In genomic region chr14:118209642-118210041, GRCm38 (mm10) we compare ENCODE assay signal across 9 mouse cellular contexts. TPM values are rescaled to one million over a fixed set of nuclear protein-coding genes. Genes with fewer than 3 reads are reported as not detected.
DNase-seq lines count a peak whose midpoint lies in the region; ATAC-seq and TF ChIP-seq lines count a peak whose summit lies in the region.
"Had no signal": no experiment of that assay in that cellular context is flagged by ENCODE, and none has a peak within 500 bp of the region (broad histone marks: within the 10 kb centered on the region; RNA-seq: fewer than 3 reads in every experiment).

No protein-coding gene starts in this region.

- ATAC-seq in lung, embryonic 14.5 days (ENCODE audit: insufficient read depth), result no peak
- ATAC-seq in hindbrain, embryonic 11.5 days (ENCODE audit: low FRiP score), result peak; percentile 75
- peak; percentile 69; the same call in 1 of the 2 replicates for ATAC-seq in midbrain, embryonic 15.5 days (replicated peaks)
- ATAC-seq in monocyte, adult 5-6 weeks (replicated peaks; ENCODE audit: insufficient number of reproducible peaks, low FRiP score, low TSS enrichment, poor library complexity, severe bottlenecking), result no peak

- 17% methylated on average over 5 of the region's 5 CpGs for WGBS in lung, embryonic 14.5 days
- 15% methylated on average over 5 of the region's 5 CpGs for WGBS in hindbrain, embryonic 11.5 days
- WGBS in midbrain, embryonic 15.5 days, result 7% methylated on average over 5 of the region's 5 CpGs
- 19% methylated on average over 5 of the region's 5 CpGs for WGBS in thymus, adult 2 months

- TF ChIP-seq POLR2A in thymus, adult 2 months (IDR thresholded peaks at IDR 0.05; ENCODE audit: control insufficient read depth, extremely low read depth, insufficient read depth, low read length, poor library complexity), result no peak

- H3K4me3 ChIP-seq in lung, embryonic 14.5 days (ENCODE audit: low read depth, low read length), result no peak overlapping the region
- H3K4me3 ChIP-seq in hindbrain, embryonic 11.5 days (ENCODE audit: low read depth, low read length), result no peak overlapping the region
- H3K4me3 ChIP-seq in midbrain, embryonic 15.5 days, result no peak overlapping the region
- H3K4me3 ChIP-seq in thymus, adult 2 months (ENCODE audit: control insufficient read depth, insufficient read depth, low read length), result no peak overlapping the region

- peak; percentile 60 for TF ChIP-seq CTCF in lung, embryonic 14.5 days (IDR thresholded peaks at IDR 0.05; ENCODE audit: low read depth)
- no peak for TF ChIP-seq CTCF in thymus, adult 2 months (IDR thresholded peaks at IDR 0.05; ENCODE audit: borderline replicate concordance, control insufficient read depth, extremely low read depth, insufficient read depth, low read length, poor library complexity)

- H3K36me3 ChIP-seq in lung, embryonic 14.5 days (ENCODE audit: insufficient read depth), result no peaks in the 10 kb centered on the region
- no peaks in the 10 kb centered on the region for H3K36me3 ChIP-seq in hindbrain, embryonic 11.5 days (ENCODE audit: control insufficient read depth, insufficient read depth, low read length)
- H3K36me3 ChIP-seq in midbrain, embryonic 15.5 days (replicated peaks), result no peaks in the 10 kb centered on the region
- no peaks in the 10 kb centered on the region for H3K36me3 ChIP-seq in thymus, adult 2 months (ENCODE audit: control insufficient read depth, insufficient read depth, low read length)

- no peak overlapping the region for H3K4me2 ChIP-seq in lung, embryonic 14.5 days
- H3K4me2 ChIP-seq in hindbrain, embryonic 11.5 days (replicated peaks; ENCODE audit: low read depth, low read length), result no peak overlapping the region
- H3K4me2 ChIP-seq in midbrain, embryonic 15.5 days, result no peak overlapping the region

- no peaks in the 10 kb centered on the region for H3K9me3 ChIP-seq in lung, embryonic 14.5 days (ENCODE audit: low read depth, low read length)
- H3K9me3 ChIP-seq in hindbrain, embryonic 11.5 days (ENCODE audit: control insufficient read depth, low read length), result no peaks in the 10 kb centered on the region
- no peaks in the 10 kb centered on the region for H3K9me3 ChIP-seq in midbrain, embryonic 15.5 days

- DNase-seq in cerebellum, postnatal 14 days, result peak; percentile 70 to 71
- DNase-seq in cerebellum, adult 8-10 months, result no peak
- peak; percentile 88 for DNase-seq in lung, embryonic 14.5 days
- no peak for DNase-seq in lung, postnatal 25 days (ENCODE audit: low spot score)
- DNase-seq in hindbrain, embryonic 11.5 days (ENCODE audit: low spot score), result peak; percentile 79
- DNase-seq in thymus, adult 2 months, result no peak

- H3K9ac ChIP-seq in lung, embryonic 14.5 days, result no peak overlapping the region
- no peak overlapping the region for H3K9ac ChIP-seq in hindbrain, embryonic 11.5 days (ENCODE audit: low read depth, low read length)
- H3K9ac ChIP-seq in midbrain, embryonic 15.5 days, result no peak overlapping the region

- H3K27me3 ChIP-seq in lung, embryonic 14.5 days (ENCODE audit: insufficient read depth, low read length), result 0 out of 2 replicates have a peak, but pooled peaks cover 3% of the 10 kb centered on the region
- H3K27me3 ChIP-seq in hindbrain, embryonic 11.5 days (ENCODE audit: control insufficient read depth, insufficient read depth, low read length), result 0 out of 2 replicates have a peak, but pooled peaks cover 2% of the 10 kb centered on the region
- 0 out of 2 replicates have a peak, but pooled peaks cover 2% of the 10 kb centered on the region for H3K27me3 ChIP-seq in midbrain, embryonic 15.5 days (replicated peaks)
- H3K27me3 ChIP-seq in thymus, adult 2 months (ENCODE audit: control insufficient read depth, insufficient read depth, low read length), result no peaks in the 10 kb centered on the region

- H3K4me1 ChIP-seq in lung, embryonic 14.5 days (ENCODE audit: insufficient read depth), result no peaks in the 10 kb centered on the region
- no peaks in the 10 kb centered on the region for H3K4me1 ChIP-seq in hindbrain, embryonic 11.5 days (replicated peaks; ENCODE audit: control insufficient read depth, insufficient read depth, low read length)
- H3K4me1 ChIP-seq in midbrain, embryonic 15.5 days, result no peaks in the 10 kb centered on the region
- no peaks in the 10 kb centered on the region for H3K4me1 ChIP-seq in thymus, adult 2 months (replicated peaks; ENCODE audit: control insufficient read depth, insufficient read depth, low read length)

- no peak overlapping the region for H3K27ac ChIP-seq in lung, embryonic 14.5 days (ENCODE audit: low read depth)
- H3K27ac ChIP-seq in hindbrain, embryonic 11.5 days (ENCODE audit: low read depth, low read length), result no peak overlapping the region
- no peak overlapping the region for H3K27ac ChIP-seq in midbrain, embryonic 15.5 days
- no peak overlapping the region for H3K27ac ChIP-seq in thymus, adult 2 months (ENCODE audit: control insufficient read depth, insufficient read depth, low read length)

RNA-seq across cellular contexts. Expression of gene Sox21, which starts 27.2 kb away (rescaled TPM):
- polyA plus RNA-seq in lung, embryonic 14.5 days (2014; fragmentation: Nextera tagmentation; extraction: Ambion mirVana), result 1.2 and 1.4 TPM in 2 replicates
- 10.7 and 12.6 TPM in 2 replicates for polyA plus RNA-seq in hindbrain, embryonic 11.5 days (2014; fragmentation: Nextera tagmentation; extraction: Ambion mirVana)
- 9.8 and 11.6 TPM in 2 replicates for polyA plus RNA-seq in midbrain, embryonic 15.5 days (2015; fragmentation: Nextera tagmentation; extraction: Ambion mirVana)
- not detected in 3 replicates for total RNA-seq in monocyte, adult 5-6 weeks (2017)
- 0.59 and 1.0 TPM in 2 replicates for polyA plus RNA-seq in thymus, adult 2 months (2012; rRNA removed)

RNA-seq across cellular contexts. Expression of gene Gm9376, which starts 57.1 kb away (rescaled TPM):
- polyA plus RNA-seq in lung, embryonic 14.5 days (2014; fragmentation: Nextera tagmentation; extraction: Ambion mirVana), result not detected in 2 replicates
- polyA plus RNA-seq in hindbrain, embryonic 11.5 days (2014; fragmentation: Nextera tagmentation; extraction: Ambion mirVana), result not detected in 2 replicates
- not detected in 2 replicates for polyA plus RNA-seq in midbrain, embryonic 15.5 days (2015; fragmentation: Nextera tagmentation; extraction: Ambion mirVana)
- not detected in 3 replicates for total RNA-seq in monocyte, adult 5-6 weeks (2017)
- not detected in 2 replicates for polyA plus RNA-seq in thymus, adult 2 months (2012; rRNA removed)
- total RNA-seq: layer of hippocampus, postnatal 10 days had no signal

Comparison
In these comparisons a context has a peak if more than half of its experiments do, and no peak if none do; other contexts are left out.
1. DNase-seq: peak in cerebellum, postnatal 14 days (2 of 2), lung, embryonic 14.5 days (single experiment) and hindbrain, embryonic 11.5 days (single experiment); none in cerebellum, adult 8-10 months (single experiment), lung, postnatal 25 days (single experiment) and thymus, adult 2 months (single experiment).
2. ATAC-seq: peak in hindbrain, embryonic 11.5 days (single experiment) and midbrain, embryonic 15.5 days (single experiment); none in lung, embryonic 14.5 days (single experiment) and monocyte, adult 5-6 weeks (single experiment).